ENCODE assay signal across 8 mouse cellular contexts in genomic region chr13:54738213-54738601, GRCm38 (mm10). TPM values are rescaled to one million over a fixed set of nuclear protein-coding genes. Genes with fewer than 3 reads are reported as not detected.
DNase-seq lines count a peak whose midpoint lies in the region; ATAC-seq lines count a peak whose summit lies in the region.

No protein-coding gene starts in this region.

- H3K4me2 ChIP-seq in heart, embryonic 13.5 days, result peak overlapping the region; percentile 74
- peak overlapping the region; percentile 55 for H3K4me2 ChIP-seq in forebrain, embryonic 12.5 days

- DNase-seq in heart, postnatal 14 days, result no peak
- DNase-seq in R1 (ENCODE audit: low read depth, low spot score), result peak; percentile 68
- DNase-seq in midbrain, embryonic 10.5 days (ENCODE audit: low spot score), result peak; percentile 19
- DNase-seq in lung, postnatal 4 days, result no peak
- DNase-seq in gastrocnemius, postnatal 25 days, result no peak

- H3K4me3 ChIP-seq in heart, embryonic 13.5 days, result peak overlapping the region; percentile 52
- H3K4me3 ChIP-seq in forebrain, embryonic 12.5 days (replicated peaks), result peak overlapping the region; percentile 32
- H3K4me3 ChIP-seq in midbrain, embryonic 10.5 days, result peak overlapping the region; percentile 50

- no peak for ATAC-seq in heart, embryonic 13.5 days (ENCODE audit: extremely low read depth, insufficient number of reproducible peaks, low FRiP score, low TSS enrichment)
- ATAC-seq in forebrain, embryonic 12.5 days (ENCODE audit: low FRiP score), result no peak
- ATAC-seq in erythroid progenitor cell, adult 5-6 weeks (replicated peaks; ENCODE audit: low FRiP score, poor library complexity, severe bottlenecking), result no peak

- peaks cover 15% of the 10 kb centered on the region for H3K4me1 ChIP-seq in heart, embryonic 13.5 days
- H3K4me1 ChIP-seq in forebrain, embryonic 12.5 days, result peaks cover 24% of the 10 kb centered on the region
- peaks cover 27% of the 10 kb centered on the region for H3K4me1 ChIP-seq in midbrain, embryonic 10.5 days

- peaks cover 93% of the 10 kb centered on the region for H3K27me3 ChIP-seq in heart, embryonic 13.5 days (replicated peaks)
- peaks cover 56% of the 10 kb centered on the region for H3K27me3 ChIP-seq in forebrain, embryonic 12.5 days
- H3K27me3 ChIP-seq in midbrain, embryonic 10.5 days (ENCODE audit: low read depth, poor library complexity, severe bottlenecking), result peaks cover 59% of the 10 kb centered on the region

- WGBS in heart, embryonic 13.5 days, result 2% methylated on average over 34 of the region's 34 CpGs
- WGBS in forebrain, embryonic 12.5 days, result 6% methylated on average over 34 of the region's 34 CpGs
- 3% methylated on average over 34 of the region's 34 CpGs for WGBS in midbrain, embryonic 10.5 days

- no peaks in the 10 kb centered on the region for H3K9me3 ChIP-seq in heart, embryonic 13.5 days
- no peaks in the 10 kb centered on the region for H3K9me3 ChIP-seq in forebrain, embryonic 12.5 days
- no peaks in the 10 kb centered on the region for H3K9me3 ChIP-seq in midbrain, embryonic 10.5 days (replicated peaks)

- intact Hi-C loops in heart, postnatal 14 days (cut with DNase I), result no loop called here

- no peaks in the 10 kb centered on the region for H3K36me3 ChIP-seq in heart, embryonic 13.5 days
- peaks cover 47% of the 10 kb centered on the region for H3K36me3 ChIP-seq in forebrain, embryonic 12.5 days (replicated peaks)
- H3K36me3 ChIP-seq in midbrain, embryonic 10.5 days, result peaks cover 47% of the 10 kb centered on the region

- H3K9ac ChIP-seq in heart, embryonic 13.5 days, result peak overlapping the region; percentile 65; the same call in 1 of the 2 replicates
- H3K9ac ChIP-seq in forebrain, embryonic 12.5 days, result 0 out of 2 replicates have a peak overlapping the region, but pooled peaks have one; percentile 21

- no peak overlapping the region for H3K27ac ChIP-seq in heart, embryonic 13.5 days (replicated peaks)
- no peak overlapping the region for H3K27ac ChIP-seq in forebrain, embryonic 12.5 days
- H3K27ac ChIP-seq in midbrain, embryonic 10.5 days (replicated peaks), result no peak overlapping the region; the same call in 1 of the 2 replicates

RNA-seq across cellular contexts. Expression of gene Gprin1, which starts 11.5 kb away (rescaled TPM):
- polyA plus RNA-seq in heart, embryonic 13.5 days (2015; fragmentation: Nextera tagmentation; extraction: Ambion mirVana), result not detected in 2 replicates
- not detected for total RNA-seq in heart, postnatal 14 days (2021)
- 4.3 and 11.3 TPM in 2 replicates for polyA plus RNA-seq in forebrain, embryonic 12.5 days (2016; fragmentation: Nextera tagmentation; extraction: Ambion mirVana)
- 0.88 and 1.1 TPM in 2 replicates for polyA plus RNA-seq in midbrain, embryonic 10.5 days (2016; fragmentation: Nextera tagmentation; extraction: Ambion mirVana)
- total RNA-seq in erythroid progenitor cell, adult 5-6 weeks (2015; ENCODE audit: low replicate concordance), result not detected in 2 replicates
- total RNA-seq in erythroid progenitor cell, adult 5-6 weeks (2017; ENCODE audit: low replicate concordance), result not detected in 2 replicates
- total RNA-seq in gastrocnemius, postnatal 25 days (2021), result not detected

RNA-seq across cellular contexts. Expression of gene Sncb, which starts 28.2 kb away (rescaled TPM):
- polyA plus RNA-seq in heart, embryonic 13.5 days (2015; fragmentation: Nextera tagmentation; extraction: Ambion mirVana), result not detected in 2 replicates
- not detected for total RNA-seq in heart, postnatal 14 days (2021)
- 2.7 and 3.6 TPM in 2 replicates for polyA plus RNA-seq in forebrain, embryonic 12.5 days (2016; fragmentation: Nextera tagmentation; extraction: Ambion mirVana)
- polyA plus RNA-seq in midbrain, embryonic 10.5 days (2016; fragmentation: Nextera tagmentation; extraction: Ambion mirVana), result 1.5 TPM in 2 replicates
- not detected in 2 replicates for total RNA-seq in erythroid progenitor cell, adult 5-6 weeks (2015; ENCODE audit: low replicate concordance)
- total RNA-seq in erythroid progenitor cell, adult 5-6 weeks (2017; ENCODE audit: low replicate concordance), result not detected in 2 replicates
- total RNA-seq in gastrocnemius, postnatal 25 days (2021), result not detected

RNA-seq across cellular contexts. Expression of gene Cdhr2, which starts 36.9 kb away (rescaled TPM):
- polyA plus RNA-seq in heart, embryonic 13.5 days (2015; fragmentation: Nextera tagmentation; extraction: Ambion mirVana), result 0.45 TPM in 1 of 2 replicates, not detected in the other
- total RNA-seq in heart, postnatal 14 days (2021), result not detected
- polyA plus RNA-seq in forebrain, embryonic 12.5 days (2016; fragmentation: Nextera tagmentation; extraction: Ambion mirVana), result 0.05 TPM in 1 of 2 replicates, not detected in the other
- not detected in 2 replicates for polyA plus RNA-seq in midbrain, embryonic 10.5 days (2016; fragmentation: Nextera tagmentation; extraction: Ambion mirVana)
- total RNA-seq in erythroid progenitor cell, adult 5-6 weeks (2015; ENCODE audit: low replicate concordance), result not detected in 2 replicates
- total RNA-seq in erythroid progenitor cell, adult 5-6 weeks (2017; ENCODE audit: low replicate concordance), result not detected in 2 replicates
- not detected for total RNA-seq in gastrocnemius, postnatal 25 days (2021)

RNA-seq across cellular contexts. Expression of gene Rnf44, which starts 44.5 kb away (rescaled TPM):
- polyA plus RNA-seq in heart, embryonic 13.5 days (2015; fragmentation: Nextera tagmentation; extraction: Ambion mirVana), result 53.2 and 54.8 TPM in 2 replicates
- 10 to 100 TPM; 55.6 to 57.8 TPM for total RNA-seq in heart, postnatal 14 days (2021)
- 102 and 113 TPM in 2 replicates for polyA plus RNA-seq in forebrain, embryonic 12.5 days (2016; fragmentation: Nextera tagmentation; extraction: Ambion mirVana)
- 90.1 and 98.8 TPM in 2 replicates for polyA plus RNA-seq in midbrain, embryonic 10.5 days (2016; fragmentation: Nextera tagmentation; extraction: Ambion mirVana)
- total RNA-seq in erythroid progenitor cell, adult 5-6 weeks (2015; ENCODE audit: low replicate concordance), result 80.9 and 107 TPM in 2 replicates
- 17.1 and 62.3 TPM in 2 replicates for total RNA-seq in erythroid progenitor cell, adult 5-6 weeks (2017; ENCODE audit: low replicate concordance)
- total RNA-seq in gastrocnemius, postnatal 25 days (2021), result 10 to 100 TPM; 24.8 to 30.6 TPM

RNA-seq across cellular contexts. Expression of gene Eif4e1b, which starts 45.6 kb away (rescaled TPM):
- not detected in 2 replicates for polyA plus RNA-seq in heart, embryonic 13.5 days (2015; fragmentation: Nextera tagmentation; extraction: Ambion mirVana)
- not detected for total RNA-seq in heart, postnatal 14 days (2021)
- polyA plus RNA-seq in forebrain, embryonic 12.5 days (2016; fragmentation: Nextera tagmentation; extraction: Ambion mirVana), result not detected in 2 replicates
- polyA plus RNA-seq in midbrain, embryonic 10.5 days (2016; fragmentation: Nextera tagmentation; extraction: Ambion mirVana), result not detected in 2 replicates
- not detected in 2 replicates for total RNA-seq in erythroid progenitor cell, adult 5-6 weeks (2015; ENCODE audit: low replicate concordance)
- not detected in 2 replicates for total RNA-seq in erythroid progenitor cell, adult 5-6 weeks (2017; ENCODE audit: low replicate concordance)
- not detected for total RNA-seq in gastrocnemius, postnatal 25 days (2021)

Comparison
In these comparisons a context has a peak if more than half of its experiments do, and no peak if none do; other contexts are left out.
1. DNase-seq: peak in R1 (single experiment) and midbrain, embryonic 10.5 days (single experiment); none in heart, postnatal 14 days (0 of 2), lung, postnatal 4 days (0 of 2) and gastrocnemius, postnatal 25 days (single experiment).
2. Peak in every context shown above with its lines, with median percentiles within 50 percentile points of each other: H3K4me3 ChIP-seq.